Mouse (Mus musculus) liver, embryonic 14.5 days (tissue): Measurements from ENCODE around the gene Pcbp2. TPM values are rescaled to one million over a fixed set of nuclear protein-coding genes. Genes with fewer than 3 reads are reported as not detected.

Source experiments
- ATAC-seq: fragments of 200-750 bp; cut with Nextera tagmentation; 2 replicates; pipeline ENCODE4 v1.8.0; 2017; ENCODE audit warnings: moderate number of reproducible peaks, mild to moderate bottlenecking, moderate library complexity; ENCODE audit not compliant: insufficient read depth
- DNase-seq, 3 experiments: peaks; one replicate each; pipeline ENCODE4 v3.0.0-alpha.2; 2012 to 2013; ENCODE audit warnings: low read depth in 3 of 3, low spot score in 3 of 3
- H3K27ac ChIP-seq: fragments of 300-500 bp; sonication (generic); 2 replicates; pipeline ENCODE4 v1.5.1; 2014; ENCODE audit warnings: moderate library complexity, mild to moderate bottlenecking, control low read depth, inconsistent platforms
- H3K27me3 ChIP-seq: fragments of 300-500 bp; sonication (generic); 2 replicates; pipeline ENCODE4 v1.6.1; 2014; ENCODE audit warnings: mild to moderate bottlenecking, low read length, moderate library complexity; ENCODE audit not compliant: control insufficient read depth, insufficient read depth
- H3K36me3 ChIP-seq: fragments of 300-500 bp; sonication (generic); replicated peaks from 2 replicates; pipeline ENCODE4 v1.6.1; 2014; ENCODE audit warnings: low read depth; ENCODE audit not compliant: control insufficient read depth, insufficient read depth
- H3K4me1 ChIP-seq, 2 experiments: fragments of 200-500 bp in 1 of 2; fragments of 300-500 bp in 1 of 2; sonication (generic) in 1 of 2; replicated peaks; 2 replicates each; pipeline ENCODE4 v1.6.1; 2012 to 2014; ENCODE audit warnings: antibody characterized with exemption in 1 of 2, inconsistent platforms in 1 of 2, low read length in 1 of 2; ENCODE audit not compliant: control insufficient read depth in 2 of 2, insufficient read depth in 2 of 2
- H3K4me2 ChIP-seq: fragments of 300-500 bp; sonication (generic); 2 replicates; pipeline ENCODE4 v1.6.1; 2014; ENCODE audit warnings: low read depth, mild to moderate bottlenecking, control low read depth, moderate library complexity
- H3K4me3 ChIP-seq, 2 experiments: fragments of 200-500 bp in 1 of 2; fragments of 300-500 bp in 1 of 2; sonication (generic) in 1 of 2; 2 replicates each; pipeline ENCODE4 v1.5.1; 2012 to 2014; ENCODE audit warnings: low read depth in 2 of 2, low read length in 2 of 2, mild to moderate bottlenecking in 2 of 2, control low read depth in 1 of 2, inconsistent platforms in 1 of 2, moderate library complexity in 1 of 2; ENCODE audit not compliant: insufficient read depth in 1 of 2
- H3K9ac ChIP-seq: fragments of 300-500 bp; sonication (generic); replicated peaks from 2 replicates; pipeline ENCODE4 v1.6.1; 2014; ENCODE audit warnings: mild to moderate bottlenecking, control low read depth, moderate library complexity
- H3K9me3 ChIP-seq: fragments of 300-500 bp; sonication (generic); 2 replicates; pipeline ENCODE4 v1.6.1; 2016; ENCODE audit warnings: low read length, mixed read lengths; ENCODE audit not compliant: control insufficient read depth
- CTCF ChIP-seq: IDR thresholded peaks from 2 replicates; pipeline ENCODE4 v1.5.1; 2016; ENCODE audit warnings: antibody characterized with exemption, low read depth, control low read depth
- EP300 ChIP-seq: IDR thresholded peaks from 2 replicates; pipeline ENCODE4 v1.6.1; 2016; ENCODE audit warnings: antibody characterized with exemption, low read depth
- WGBS: fragments of 180-500 bp; shearing (Covaris S2); extraction: QIAGEN DNeasy Blood & Tissue Kit; methylation state at CpG from one replicate; pipeline ENCODE4 v1.1.7; 2014; ENCODE audit not compliant: insufficient replicate concordance; 5-methylcytosine and 5-hydroxymethylcytosine counted together
- polyA plus RNA-seq, 2 experiments: library from polyadenylated mRNA; depleted of rRNA in 1 of 2; stranded (reverse) in 1 of 2; unstranded in 1 of 2; fragments of >200 nt; fragmentation: Nextera tagmentation in 1 of 2; extraction: Ambion mirVana in 1 of 2; gene quantifications; 2 replicates each; pipeline versions ENCODE4 v1.2.1 to v1.2.3; 2012 to 2014

Pcbp2 gene
- polyA plus RNA-seq, 2 experiments = 93.3 to 221 TPM

GRCm38 (mm10) chr15:102471727-102472126 is 1.4 kb downstream of the Pcbp2 start:
- DNase-seq = no peak
- no peak overlapping the region for H3K27ac ChIP-seq
- H3K9ac ChIP-seq = peak overlapping the region; percentile 87
- peak overlapping the region; percentile 86 for H3K4me2 ChIP-seq
- peaks cover 37% of the 10 kb centered on the region for H3K36me3 ChIP-seq
- no peak for TF ChIP-seq CTCF
- TF ChIP-seq EP300 = no peak
- H3K9me3 ChIP-seq = no peaks in the 10 kb centered on the region
- no peaks in the 10 kb centered on the region for H3K27me3 ChIP-seq
- peaks cover 6 to 7% of the 10 kb centered on the region in 2 experiments; a peak in 3 of 4 replicates for H3K4me1 ChIP-seq
- peak overlapping the region; percentile 80 to 100; a peak in 3 of 4 replicates for H3K4me3 ChIP-seq
- no peak for ATAC-seq

- no peak overlapping the region for H3K4me2 ChIP-seq
- H3K4me1 ChIP-seq = peaks cover 6 to 7% of the 10 kb centered on the region in 2 experiments; a peak in 3 of 4 replicates
- TF ChIP-seq EP300 (no peak), CTCF (no peak)
- WGBS = 77% methylated on average over 2 of the region's 2 CpGs
- DNase-seq (no peak), ATAC-seq (no peak)
- H3K4me3 ChIP-seq = no peak overlapping the region
- no peak overlapping the region for H3K9ac ChIP-seq
- H3K9me3 ChIP-seq = no peaks in the 10 kb centered on the region
- no peak overlapping the region for H3K27ac ChIP-seq
- H3K36me3 ChIP-seq = peaks cover 50% of the 10 kb centered on the region
- no peaks in the 10 kb centered on the region for H3K27me3 ChIP-seq
Measured at GRCm38 (mm10) chr15:102473246-102473645, 2.9 kb downstream of the Pcbp2 start.

GRCm38 (mm10) chr15:102474520-102474919 is 4.2 kb downstream of the Pcbp2 start:
- TF ChIP-seq EP300 (no peak), CTCF (no peak)
- Histone ChIP-seq H3K4me2 (no peak overlapping the region), H3K9ac (no peak overlapping the region), H3K4me1 (peaks cover 6 to 7% of the 10 kb centered on the region in 2 experiments; a peak in 3 of 4 replicates), H3K4me3 (no peak overlapping the region), H3K36me3 (peaks cover 62% of the 10 kb centered on the region), H3K27me3 (no peaks in the 10 kb centered on the region), H3K9me3 (no peaks in the 10 kb centered on the region), H3K27ac (no peak overlapping the region)
- ATAC-seq (no peak), DNase-seq (no peak)
- 86% methylated on average over 2 of the region's 2 CpGs for WGBS

- H3K27ac ChIP-seq = no peak overlapping the region
- H3K4me3 ChIP-seq = no peak overlapping the region
- no peaks in the 10 kb centered on the region for H3K9me3 ChIP-seq
- H3K4me1 ChIP-seq = no peaks in the 10 kb centered on the region
- TF ChIP-seq EP300 (no peak), CTCF (no peak)
- no peaks in the 10 kb centered on the region for H3K27me3 ChIP-seq
- no peak for ATAC-seq
- H3K9ac ChIP-seq = no peak overlapping the region
- 87% methylated on average over 3 of the region's 3 CpGs for WGBS
- peaks cover 82% of the 10 kb centered on the region for H3K36me3 ChIP-seq
- H3K4me2 ChIP-seq = no peak overlapping the region
- no peak for DNase-seq
Measured at GRCm38 (mm10) chr15:102483136-102483535, 12.8 kb downstream of the Pcbp2 start.

GRCm38 (mm10) chr15:102485853-102486252 is 15.5 kb downstream of the Pcbp2 start:
- H3K27me3 ChIP-seq = no peaks in the 10 kb centered on the region
- ATAC-seq = 0 out of 2 replicates have a peak, but pooled peaks have one; percentile 23
- WGBS = 91% methylated on average over 12 of the region's 12 CpGs
- H3K4me1 ChIP-seq = no peaks in the 10 kb centered on the region
- H3K4me2 ChIP-seq = no peak overlapping the region
- no peak overlapping the region for H3K27ac ChIP-seq
- H3K9ac ChIP-seq = no peak overlapping the region
- H3K4me3 ChIP-seq = no peak overlapping the region
- DNase-seq = no peak
- H3K36me3 ChIP-seq = peaks cover 89% of the 10 kb centered on the region
- no peaks in the 10 kb centered on the region for H3K9me3 ChIP-seq
- TF ChIP-seq EP300 (no peak), CTCF (no peak)
